Mouse (Mus musculus): ENCODE measurements around the gene Fam228b. TPM values are rescaled to one million over a fixed set of nuclear protein-coding genes. Genes with fewer than 3 reads are reported as not detected.
"Not testable (repeated sequence)": the region's sequence is repeated elsewhere in the genome, so short reads cannot be mapped to it uniquely, and the experiment has no call there.

The Fam228b gene
- polyA plus RNA-seq, 1 experiment = 0.56 TPM

DNA sequence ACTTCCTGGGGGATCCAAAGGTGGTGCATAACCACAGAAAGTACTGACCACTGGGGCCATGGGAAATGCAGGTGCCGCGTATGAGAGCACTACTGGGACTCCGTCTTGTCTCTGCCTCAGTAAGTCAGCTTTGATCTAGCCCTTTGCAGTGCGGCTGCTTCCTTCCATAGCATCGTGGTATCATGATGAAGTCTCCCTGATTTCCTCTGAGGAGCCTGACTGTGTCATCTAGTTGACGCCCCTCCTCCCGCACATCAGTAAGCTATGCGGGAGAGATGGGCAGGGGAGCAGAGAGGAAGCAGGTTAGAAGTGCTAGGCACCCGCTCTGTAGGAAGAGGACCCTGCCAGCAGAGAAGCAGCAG, 6.5 kb upstream of the Fam228b start:
- no peaks in the 10 kb centered on the region for H3K36me3 ChIP-seq (ENCODE audit: control insufficient read depth, insufficient read depth, low read length)
- 77% methylated on average over 9 of the region's 9 CpGs for WGBS
- H3K27ac ChIP-seq (ENCODE audit: insufficient read depth, low read depth, low read length) = no peak overlapping the region
- H3K4me3 ChIP-seq (ENCODE audit: insufficient read depth, low read depth, low read length) = no peak overlapping the region
- TF ChIP-seq POLR2A (IDR thresholded peaks at IDR 0.05; ENCODE audit: low read depth, low read length) (no peak), CTCF (conservative IDR thresholded peaks at IDR 0.05; ENCODE audit: insufficient read depth, insufficient read length, low read depth, low read length) (no peak)
- no peak for DNase-seq
- H3K27me3 ChIP-seq (replicated peaks; ENCODE audit: control insufficient read depth, insufficient read depth, low read length) = no peaks in the 10 kb centered on the region
- no peaks in the 10 kb centered on the region for H3K4me1 ChIP-seq (ENCODE audit: control insufficient read depth, insufficient read depth, low read length)

- Histone ChIP-seq H3K4me3 (ENCODE audit: insufficient read depth, low read depth, low read length) (no peak overlapping the region), H3K27me3 (replicated peaks; ENCODE audit: control insufficient read depth, insufficient read depth, low read length) (no peaks in the 10 kb centered on the region), H3K36me3 (ENCODE audit: control insufficient read depth, insufficient read depth, low read length) (no peaks in the 10 kb centered on the region), H3K27ac (ENCODE audit: insufficient read depth, low read depth, low read length) (no peak overlapping the region), H3K4me1 (ENCODE audit: control insufficient read depth, insufficient read depth, low read length) (no peaks in the 10 kb centered on the region)
- no peak for DNase-seq
- WGBS = 84% methylated on average over 8 of the region's 8 CpGs
- TF ChIP-seq POLR2A (IDR thresholded peaks at IDR 0.05; ENCODE audit: low read depth, low read length) (no peak), CTCF (conservative IDR thresholded peaks at IDR 0.05; ENCODE audit: insufficient read depth, insufficient read length, low read depth, low read length) (no peak)
These were observed 6.0 kb upstream of the Fam228b start for GRCm38 (mm10) chr12:4774895-4775587.

GRCm38 (mm10) chr12:4769333-4769723, 261 bp upstream of the Fam228b start:
- no peak for DNase-seq
- no peaks in the 10 kb centered on the region for H3K36me3 ChIP-seq (ENCODE audit: control insufficient read depth, insufficient read depth, low read length)
- TF ChIP-seq CTCF (conservative IDR thresholded peaks at IDR 0.05; ENCODE audit: insufficient read depth, insufficient read length, low read depth, low read length) = no peak
- TF ChIP-seq POLR2A (IDR thresholded peaks at IDR 0.05; ENCODE audit: low read depth, low read length) = no peak
- H3K27me3 ChIP-seq (replicated peaks; ENCODE audit: control insufficient read depth, insufficient read depth, low read length) = no peaks in the 10 kb centered on the region
- H3K27ac ChIP-seq (ENCODE audit: insufficient read depth, low read depth, low read length) = 0 out of 2 replicates have a peak overlapping the region, but pooled peaks have one; percentile 61
- peaks cover 4% of the 10 kb centered on the region; the same call in 1 of the 2 replicates for H3K4me1 ChIP-seq (ENCODE audit: control insufficient read depth, insufficient read depth, low read length)
- 18% methylated on average over 13 of the region's 13 CpGs for WGBS
- H3K4me3 ChIP-seq (ENCODE audit: insufficient read depth, low read depth, low read length) = peak overlapping the region; percentile 75

DNA sequence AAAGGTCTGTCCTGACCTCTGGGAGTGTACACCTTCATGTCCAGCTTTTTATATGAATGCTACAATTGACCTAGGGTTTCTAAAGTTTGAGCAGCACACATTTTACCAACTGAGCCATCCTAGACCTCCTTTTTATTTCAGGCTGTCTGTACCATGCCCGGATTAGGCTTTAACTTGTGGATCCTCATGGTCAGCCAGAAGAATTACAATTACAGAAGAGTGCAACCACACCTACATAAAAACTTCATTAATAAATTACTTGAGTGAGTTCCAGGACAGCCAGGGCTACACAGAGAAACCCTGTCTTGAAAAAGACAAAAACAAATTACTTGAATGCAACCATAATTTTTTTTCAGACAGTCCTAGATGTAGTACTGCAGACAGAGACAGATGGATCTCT, 12.0 kb downstream of the Fam228b start:
- TF ChIP-seq POLR2A (IDR thresholded peaks at IDR 0.05; ENCODE audit: low read depth, low read length) = no peak
- no peak for TF ChIP-seq CTCF (conservative IDR thresholded peaks at IDR 0.05; ENCODE audit: insufficient read depth, insufficient read length, low read depth, low read length)
- Histone ChIP-seq H3K4me3 (ENCODE audit: insufficient read depth, low read depth, low read length) (no peak overlapping the region), H3K4me1 (ENCODE audit: control insufficient read depth, insufficient read depth, low read length) (no peaks in the 10 kb centered on the region; the same call in 1 of the 2 replicates), H3K27ac (ENCODE audit: insufficient read depth, low read depth, low read length) (no peak overlapping the region; the same call in 1 of the 2 replicates), H3K27me3 (replicated peaks; ENCODE audit: control insufficient read depth, insufficient read depth, low read length) (no peaks in the 10 kb centered on the region), H3K36me3 (ENCODE audit: control insufficient read depth, insufficient read depth, low read length) (no peaks in the 10 kb centered on the region)
- peak; percentile 55 for DNase-seq
- 36% methylated on average over 1 of the region's 1 CpGs for WGBS

DNA sequence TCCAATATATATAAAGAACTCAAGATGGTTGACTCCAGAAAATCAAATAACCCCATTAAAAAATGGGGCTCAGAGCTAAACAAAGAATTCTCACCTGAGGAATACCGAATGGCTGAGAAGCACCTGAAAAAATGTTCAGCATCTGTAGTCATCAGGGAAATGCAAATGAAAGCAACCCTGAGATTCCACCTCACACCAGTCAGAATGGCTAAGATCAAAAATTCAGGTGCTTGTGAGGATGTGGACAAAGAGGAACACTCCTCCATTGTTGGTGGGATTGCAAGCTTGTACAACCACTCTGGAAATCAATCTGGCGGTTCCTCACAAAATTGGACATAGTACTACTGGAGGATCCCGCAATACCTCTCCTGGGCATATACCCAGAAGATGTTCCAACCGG, 14.6 kb downstream of the Fam228b start:
- not testable (repeated sequence) for H3K4me3 ChIP-seq (ENCODE audit: insufficient read depth, low read depth, low read length); H3K27me3 ChIP-seq (replicated peaks; ENCODE audit: control insufficient read depth, insufficient read depth, low read length); H3K36me3 ChIP-seq (ENCODE audit: control insufficient read depth, insufficient read depth, low read length); DNase-seq; H3K4me1 ChIP-seq (ENCODE audit: control insufficient read depth, insufficient read depth, low read length); H3K27ac ChIP-seq (ENCODE audit: insufficient read depth, low read depth, low read length)
- WGBS = 96% methylated on average over 4 of the region's 4 CpGs

GRCm38 (mm10) chr12:4744486-4744885, 24.6 kb downstream of the Fam228b start:
- DNase-seq = peak; percentile 11
- H3K4me1 ChIP-seq (ENCODE audit: control insufficient read depth, insufficient read depth, low read length) = no peaks in the 10 kb centered on the region
- WGBS = 92% methylated on average over 10 of the region's 10 CpGs
- no peaks in the 10 kb centered on the region for H3K27me3 ChIP-seq (replicated peaks; ENCODE audit: control insufficient read depth, insufficient read depth, low read length)
- no peaks in the 10 kb centered on the region for H3K36me3 ChIP-seq (ENCODE audit: control insufficient read depth, insufficient read depth, low read length)
- H3K4me3 ChIP-seq (ENCODE audit: insufficient read depth, low read depth, low read length) = no peak overlapping the region
- H3K27ac ChIP-seq (ENCODE audit: insufficient read depth, low read depth, low read length) = no peak overlapping the region
- TF ChIP-seq CTCF (conservative IDR thresholded peaks at IDR 0.05; ENCODE audit: insufficient read depth, insufficient read length, low read depth, low read length) (no peak), POLR2A (IDR thresholded peaks at IDR 0.05; ENCODE audit: low read depth, low read length) (no peak)

- TF ChIP-seq CTCF (conservative IDR thresholded peaks at IDR 0.05; ENCODE audit: insufficient read depth, insufficient read length, low read depth, low read length) (no peak), POLR2A (IDR thresholded peaks at IDR 0.05; ENCODE audit: low read depth, low read length) (no peak)
- no peaks in the 10 kb centered on the region for H3K36me3 ChIP-seq (ENCODE audit: control insufficient read depth, insufficient read depth, low read length)
- no peaks in the 10 kb centered on the region for H3K27me3 ChIP-seq (replicated peaks; ENCODE audit: control insufficient read depth, insufficient read depth, low read length)
- DNase-seq = no peak
- 84% methylated on average over 3 of the region's 3 CpGs for WGBS
- no peaks in the 10 kb centered on the region for H3K4me1 ChIP-seq (ENCODE audit: control insufficient read depth, insufficient read depth, low read length)
- H3K27ac ChIP-seq (ENCODE audit: insufficient read depth, low read depth, low read length) = no peak overlapping the region
- H3K4me3 ChIP-seq (ENCODE audit: insufficient read depth, low read depth, low read length) = no peak overlapping the region
These were observed 26.9 kb downstream of the Fam228b start for GRCm38 (mm10) chr12:4742183-4742582.
